Mouse (Mus musculus) right cerebral cortex, adult 2 months (tissue): ENCODE measurements around the gene Prrc2b.

Experiments used
- DNase-seq, 2 experiments: peaks; one replicate each; pipeline ENCODE4 v3.0.0; 2021 to 2022; ENCODE audit warnings: low spot score in 2 of 2

Gene Prrc2b

GRCm38 (mm10) chr2:32282289-32282688 is 131.4 kb downstream of the Prrc2b start:
- DNase-seq, result no peak

- peak; percentile 42 to 55 for DNase-seq
Measured at GRCm38 (mm10) chr2:32282727-32283126, 131.8 kb downstream of the Prrc2b start.

GRCm38 (mm10) chr2:32283986-32284385 is 133.1 kb downstream of the Prrc2b start:
- no peak for DNase-seq
